Mouse (Mus musculus) activated CD4-positive, CD25-positive, alpha-beta regulatory T cell, adult 4 months (primary cell): ENCODE data around the gene Ttc16. TPM values are rescaled to one million over a fixed set of nuclear protein-coding genes. Genes with fewer than 3 reads are reported as not detected.

ENCODE experiments used
- ATAC-seq: one replicate; pipeline ENCODE4 v1.8.0; 2017
- polyA plus RNA-seq, 2 experiments: library from polyadenylated mRNA; unstranded; fragments of 100-300 nt; shearing (Covaris generic); gene quantifications; one replicate each; pipeline ENCODE4 v1.2.1; 2017

The Ttc16 gene
- polyA plus RNA-seq, 2 experiments from 2014 or later = 0.61 to 0.65 TPM

DNA sequence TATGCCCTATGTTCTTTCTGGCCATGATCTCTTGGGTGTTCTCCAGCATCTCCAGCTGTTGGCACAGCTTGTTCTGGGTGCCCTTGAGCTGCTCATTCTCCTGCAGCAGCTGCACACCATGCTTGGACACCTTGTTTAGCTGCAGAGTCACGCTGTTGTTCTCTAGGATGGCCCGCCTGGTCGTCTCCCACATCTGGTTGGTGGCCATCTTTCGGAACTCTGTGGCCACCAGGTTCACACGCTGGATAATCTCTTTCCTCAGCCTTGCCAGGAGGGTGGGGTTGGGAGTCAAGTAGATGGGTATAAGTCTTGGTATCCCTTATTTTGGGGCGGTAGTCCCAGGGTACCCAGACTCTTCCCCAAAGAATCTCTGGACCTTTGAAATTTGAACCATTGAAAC is 4.3 kb upstream of the Ttc16 start:
- no peak for ATAC-seq

DNA sequence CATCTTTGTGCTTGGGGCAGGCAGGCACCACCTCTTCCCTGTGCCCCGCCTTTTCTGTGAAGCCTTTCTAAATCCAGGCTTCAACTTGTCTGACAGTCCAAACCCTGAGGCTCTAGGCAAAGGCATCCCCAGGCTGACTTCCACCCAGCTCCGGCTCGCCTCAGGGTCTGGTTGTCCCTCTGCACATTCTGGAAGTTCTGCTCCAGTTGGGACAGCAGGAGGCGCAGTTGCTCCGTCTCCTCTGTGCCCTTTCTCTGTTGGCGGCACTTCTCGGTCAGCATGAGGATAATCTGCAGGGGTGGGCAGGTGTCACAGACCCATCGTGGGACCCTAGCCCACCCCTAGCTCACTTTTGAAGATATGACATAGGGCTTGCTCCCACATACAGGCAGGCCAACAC is 3.7 kb upstream of the Ttc16 start:
- ATAC-seq = no peak

DNA sequence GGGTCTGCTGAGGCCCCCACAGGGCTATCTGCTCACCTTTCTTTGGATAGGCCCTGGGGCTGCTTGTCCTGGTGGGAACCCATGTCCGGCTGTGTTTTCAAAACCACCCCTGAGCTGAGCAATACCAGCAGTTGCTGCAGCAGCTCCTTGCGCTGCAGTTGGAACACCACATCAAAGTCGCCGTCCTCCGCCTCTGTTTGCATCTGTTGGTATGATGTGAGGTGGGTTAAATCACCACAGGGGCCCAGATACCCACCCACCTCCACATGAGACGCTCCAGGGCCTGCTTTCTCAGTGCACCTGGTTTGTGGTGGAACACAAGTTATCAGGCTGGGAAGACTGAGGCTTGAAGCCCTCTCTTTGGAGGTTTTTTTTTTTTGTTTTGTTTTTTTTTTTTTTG is 2.6 kb upstream of the Ttc16 start:
- ATAC-seq = no peak

DNA sequence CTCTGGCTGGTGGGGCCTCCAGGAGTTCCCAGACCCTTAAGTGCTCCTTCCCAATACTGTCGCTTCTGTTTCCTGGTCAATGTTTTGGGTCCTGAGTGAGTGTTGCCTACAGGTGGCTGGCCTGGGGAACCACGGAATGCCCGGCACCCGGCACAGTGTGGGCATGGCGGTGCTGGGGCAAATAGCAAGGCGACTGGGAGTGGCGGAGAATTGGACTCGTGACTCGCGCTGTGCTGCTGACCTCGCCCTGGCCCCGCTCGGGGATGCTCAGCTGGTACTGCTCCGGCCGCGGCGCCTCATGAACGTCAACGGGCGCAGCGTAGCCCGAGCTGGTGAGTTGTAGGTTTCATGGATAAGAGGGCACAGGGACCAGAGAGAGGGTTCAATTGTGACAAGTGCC is 759 bp upstream of the Ttc16 start:
- no peak for ATAC-seq

DNA sequence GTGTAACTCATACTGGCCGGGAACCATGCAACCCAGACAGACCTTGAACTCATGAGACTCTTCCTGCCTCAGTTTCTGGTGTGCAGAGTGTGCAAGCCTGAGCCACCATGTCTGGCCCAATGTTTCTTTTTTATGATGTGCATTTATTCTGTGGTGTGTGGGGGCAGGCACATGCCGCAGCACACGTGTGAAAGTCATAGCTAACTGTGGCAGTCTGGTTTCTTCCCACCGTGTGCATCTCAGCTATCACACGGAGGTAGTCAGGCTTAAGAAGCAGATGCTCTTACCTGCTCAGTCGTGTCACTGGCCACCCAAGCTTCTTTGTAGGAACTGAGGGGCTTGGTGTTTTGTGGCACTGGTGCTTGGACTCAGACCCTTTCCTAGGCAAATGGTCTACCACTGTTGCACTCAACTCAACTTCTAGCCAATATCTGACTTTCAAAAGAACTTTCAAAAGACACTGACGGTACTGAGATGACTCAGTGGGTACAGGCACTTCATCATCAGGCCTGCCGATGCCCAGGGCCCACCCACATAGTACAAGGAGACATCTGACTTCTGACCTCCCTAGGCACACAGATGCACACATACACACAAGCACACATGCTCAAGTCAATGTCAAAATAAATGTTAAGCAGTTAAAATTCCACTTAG is 2.7 kb downstream of the Ttc16 start:
- ATAC-seq = no peak

DNA sequence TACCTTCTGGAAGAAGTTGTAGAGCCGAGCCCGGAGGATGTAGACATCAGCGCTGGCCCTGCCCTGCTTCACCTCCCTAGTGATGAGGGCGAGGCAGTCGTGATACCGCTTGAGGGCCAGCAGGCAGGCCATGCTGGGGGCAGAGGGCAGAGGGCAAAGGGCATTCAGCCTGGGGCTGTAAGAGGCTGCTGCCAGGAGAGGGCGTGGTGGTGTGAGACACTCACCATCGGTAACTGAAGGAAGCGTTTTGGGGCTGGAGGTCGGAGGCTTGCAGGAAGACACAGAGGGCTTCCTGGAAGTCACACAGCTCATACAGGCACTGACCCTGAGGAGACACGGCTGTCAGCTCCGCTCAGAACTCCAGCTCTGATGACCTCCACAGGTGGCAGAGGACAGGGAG is 3.5 kb downstream of the Ttc16 start:
- no peak for ATAC-seq

DNA sequence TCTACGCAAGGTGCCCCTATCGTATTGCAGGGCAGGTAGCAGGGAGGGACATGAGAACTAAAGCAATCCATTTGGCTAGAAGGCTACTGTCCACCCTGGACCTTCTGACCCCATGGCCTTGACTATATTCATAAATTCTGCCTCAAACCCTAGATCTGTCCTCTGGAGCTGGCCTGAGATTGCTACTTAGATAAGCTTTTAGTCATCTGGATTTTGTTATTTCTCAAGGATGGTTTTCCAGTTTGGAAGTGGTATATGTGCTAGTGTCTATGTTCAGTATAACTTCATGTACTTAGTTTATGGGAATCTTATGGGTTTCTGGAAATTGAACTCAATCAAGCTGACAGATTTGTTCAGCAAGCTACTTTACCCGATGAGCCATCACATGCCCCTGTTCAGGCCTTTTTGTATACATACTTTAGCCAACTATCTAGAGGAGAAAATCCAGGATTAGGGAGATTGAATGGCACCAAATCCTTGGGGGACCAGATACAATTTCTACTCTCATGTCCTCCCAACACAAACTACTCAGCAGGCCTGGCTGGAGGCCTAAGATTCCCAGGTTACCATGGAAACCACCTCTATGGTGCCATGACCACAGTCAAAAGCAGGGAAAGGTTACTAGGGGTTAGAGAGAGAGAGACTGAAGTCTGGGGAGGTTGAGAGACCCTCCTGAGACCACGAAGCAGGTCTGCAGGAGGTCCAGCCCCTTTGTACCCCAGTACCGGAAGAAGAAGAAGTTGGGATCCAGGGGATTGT is 5.9 kb downstream of the Ttc16 start:
- ATAC-seq = no peak

DNA sequence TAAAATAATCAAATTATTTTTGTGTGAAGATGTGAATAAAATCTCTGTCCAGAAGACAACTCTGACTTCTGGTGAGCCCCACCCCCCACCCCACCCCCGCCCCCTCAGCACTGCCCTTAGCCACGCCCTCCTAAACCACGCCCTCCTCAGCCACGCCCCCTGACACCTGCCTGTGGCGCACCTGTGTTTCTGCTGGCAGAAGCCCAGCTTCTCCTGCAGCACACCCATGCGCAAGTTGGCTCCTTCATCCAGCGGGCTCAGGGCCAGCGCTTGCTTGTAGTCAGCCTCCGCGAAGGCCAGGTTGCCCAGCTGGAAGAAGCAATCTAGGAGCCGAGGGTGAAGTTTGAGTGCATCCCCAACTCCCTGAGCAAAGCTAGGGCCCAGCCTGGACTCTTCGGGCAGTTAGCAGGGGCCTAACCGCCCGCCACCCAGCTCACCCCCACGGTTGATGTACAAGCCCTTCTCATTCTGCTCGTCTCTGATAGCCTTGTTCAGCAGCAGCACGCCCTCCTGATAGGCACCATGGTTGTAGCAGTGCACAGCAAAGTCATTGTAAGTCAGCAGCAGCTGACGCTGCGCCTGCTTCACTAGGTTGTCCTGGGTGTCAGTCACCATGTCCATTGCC is 6.7 kb downstream of the Ttc16 start:
- ATAC-seq = no peak

DNA sequence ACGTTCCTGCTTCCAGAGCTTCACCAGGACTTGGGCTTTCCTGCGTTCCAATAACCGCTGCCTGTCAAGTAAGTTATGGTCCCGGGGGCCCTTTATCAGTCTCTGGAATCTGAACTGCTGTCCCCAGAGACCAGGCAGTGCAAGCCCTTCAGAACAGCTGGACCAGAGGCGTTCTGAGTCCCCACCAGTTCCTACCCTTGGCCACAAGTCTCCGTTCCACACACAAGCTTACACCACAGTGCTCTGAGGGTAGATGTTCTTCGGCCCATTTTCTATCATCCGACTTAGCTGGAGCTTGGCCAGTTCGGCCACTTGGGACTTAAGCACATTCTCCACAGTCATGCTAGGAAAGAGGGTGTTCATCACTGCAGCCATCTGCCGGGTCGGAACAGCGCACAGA is 8.2 kb downstream of the Ttc16 start:
- ATAC-seq = no peak

DNA sequence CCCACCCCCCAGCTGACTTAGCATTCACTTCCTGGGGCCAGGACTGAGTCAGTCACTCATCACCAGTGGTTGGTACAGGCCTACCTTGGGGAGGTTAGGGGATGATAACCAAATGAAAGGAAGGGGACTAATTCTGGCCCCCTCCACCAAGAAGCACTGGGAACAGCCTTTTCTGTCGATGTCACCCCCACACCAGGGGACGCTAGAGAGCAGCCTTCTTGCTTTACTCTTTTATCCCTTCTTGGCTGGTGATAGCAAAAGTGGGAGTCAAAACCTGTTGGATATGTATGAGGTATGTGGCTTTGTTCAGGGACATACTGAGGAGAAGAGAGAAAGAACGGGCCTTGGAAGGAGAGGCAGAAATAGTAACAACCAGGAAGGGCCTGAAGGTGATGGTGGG is 12.1 kb downstream of the Ttc16 start:
- ATAC-seq = no peak

DNA sequence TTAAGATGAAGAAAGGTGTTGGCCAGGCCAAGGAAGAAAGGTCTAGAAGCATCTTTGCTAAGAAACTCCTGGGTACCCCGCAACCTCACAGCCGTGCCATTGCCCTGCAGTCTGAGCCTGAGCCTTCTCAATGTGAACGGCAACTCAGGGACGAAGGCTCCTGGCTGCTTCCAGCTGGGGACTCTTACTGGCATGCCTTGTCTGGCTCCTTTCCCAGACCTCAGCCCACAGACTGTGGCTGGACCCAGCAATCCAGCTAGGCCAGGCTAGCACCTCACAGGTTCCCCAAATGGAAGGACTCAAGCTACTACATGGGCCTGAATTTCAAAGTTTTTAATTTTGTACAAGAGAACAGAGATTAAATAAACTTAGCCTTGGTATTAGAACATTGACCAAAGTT is 13.6 kb downstream of the Ttc16 start:
- ATAC-seq = no peak

DNA sequence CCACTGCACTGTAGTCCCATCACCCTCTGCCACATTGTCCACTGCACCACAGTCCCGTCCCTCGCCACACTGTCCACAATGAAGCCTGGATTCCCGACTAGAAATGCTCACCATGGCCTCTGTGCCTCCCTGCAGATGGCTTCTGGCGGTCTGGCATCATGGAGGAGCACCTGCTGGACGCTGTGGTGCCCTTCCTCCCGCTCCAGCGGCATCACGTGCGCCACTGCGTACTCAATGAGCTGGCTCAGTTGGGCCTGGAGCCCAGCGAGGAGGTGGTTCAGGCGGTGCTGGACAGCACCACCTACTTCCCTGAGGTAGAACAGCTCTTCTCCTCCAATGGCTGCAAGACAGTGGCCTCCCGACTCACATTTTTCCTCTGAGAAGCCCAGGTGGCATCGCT is 14.1 kb downstream of the Ttc16 start:
- ATAC-seq = no peak

DNA sequence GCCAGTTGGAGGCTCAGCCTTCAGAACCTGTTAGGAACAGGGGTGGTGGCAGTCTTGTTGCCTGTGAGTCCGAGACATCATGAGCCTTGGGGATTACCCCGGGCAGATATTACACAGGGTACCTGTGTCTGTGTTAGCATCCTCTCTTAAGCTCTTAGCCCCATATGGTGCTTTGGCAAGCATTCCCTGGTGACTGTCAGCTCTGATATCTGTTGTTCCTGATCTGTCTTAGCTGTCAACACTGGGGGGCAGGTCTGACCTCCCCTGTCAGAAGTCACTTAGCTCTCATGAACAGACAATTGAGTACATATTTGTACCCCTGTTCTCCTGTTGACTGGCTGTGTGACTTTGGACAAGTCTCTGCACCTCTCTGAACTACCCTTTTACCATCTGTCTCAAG is 16.4 kb downstream of the Ttc16 start:
- ATAC-seq = no peak

DNA sequence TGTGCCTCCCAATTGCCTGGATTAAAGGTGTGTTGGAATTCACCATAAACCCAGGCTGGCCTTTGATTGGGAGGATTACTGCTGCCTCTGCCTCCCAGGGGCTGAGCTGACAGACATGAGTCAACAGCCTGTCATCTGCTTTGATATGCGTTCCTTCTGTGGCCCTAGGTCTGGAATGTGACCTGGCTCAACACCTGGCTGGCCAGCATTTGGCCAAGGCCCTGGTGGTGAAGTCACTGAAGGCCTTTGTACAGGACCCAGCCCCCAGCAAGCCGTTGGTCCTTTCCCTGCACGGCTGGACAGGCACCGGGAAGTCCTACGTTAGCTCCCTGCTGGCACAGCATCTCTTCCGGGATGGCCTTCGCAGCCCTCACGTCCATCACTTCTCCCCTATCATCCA is 16.9 kb downstream of the Ttc16 start:
- no peak for ATAC-seq

DNA sequence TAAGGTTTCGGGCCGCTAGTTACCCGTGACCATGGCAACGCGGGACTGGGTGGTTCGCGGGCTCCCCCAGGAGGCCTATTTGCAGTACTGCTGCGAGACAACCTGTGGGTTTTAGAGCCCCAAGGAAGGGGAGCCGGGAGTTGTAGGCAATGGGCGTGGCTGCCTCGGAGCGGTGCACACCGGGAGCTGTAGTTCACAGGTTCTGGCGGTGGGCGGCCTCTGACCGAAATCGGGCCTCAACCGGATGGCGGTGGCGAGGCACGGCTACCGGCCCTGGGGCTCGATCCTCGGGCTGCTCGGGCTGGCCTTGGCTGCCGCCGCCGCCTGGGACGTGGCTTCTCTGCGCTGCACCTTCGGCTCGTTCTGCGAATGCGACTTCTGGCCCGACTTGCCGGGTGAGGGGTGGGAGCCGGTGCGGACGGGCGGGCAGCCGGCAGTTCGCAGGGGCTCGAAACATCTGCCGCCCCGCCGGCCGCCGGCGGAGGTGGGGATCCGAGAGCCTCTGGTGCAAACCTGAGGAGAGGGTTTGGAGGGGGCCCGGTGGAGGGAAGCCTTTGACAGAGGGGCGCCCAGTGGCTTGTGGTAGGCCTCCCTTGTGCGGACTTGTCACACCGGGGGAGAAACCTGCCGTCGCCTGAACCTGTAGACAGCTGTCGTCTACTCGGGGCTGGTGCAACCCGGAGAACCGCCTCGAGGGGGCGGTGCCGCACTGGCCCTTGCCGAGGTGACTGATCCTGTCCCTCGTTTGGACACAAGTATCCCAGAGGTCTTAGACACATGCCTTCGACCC is 18.2 kb downstream of the Ttc16 start, which contains the start of gene Tor2a:
TSS of gene Tor2a (plus strand) at position 179 of the 790 bp plus-strand sequence.
- ATAC-seq = peak; percentile 98

DNA sequence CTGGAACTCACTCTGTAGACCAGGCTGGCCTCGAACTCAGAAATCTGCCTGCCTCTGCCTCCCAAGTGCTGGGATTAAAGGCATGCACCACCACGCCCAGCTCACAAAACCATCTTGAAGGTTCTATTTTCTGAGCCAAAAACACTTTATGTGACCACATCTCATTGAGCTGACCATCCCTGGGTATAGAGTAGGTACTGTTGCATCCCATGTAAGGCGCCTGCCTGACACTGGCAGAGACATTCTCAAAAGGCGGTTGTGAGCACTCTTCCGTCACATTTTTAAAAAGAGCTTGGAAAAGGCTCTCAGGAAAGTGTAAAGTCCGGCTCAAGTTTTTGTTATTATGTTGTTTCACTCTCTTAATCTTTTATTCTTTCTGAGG is 18.8 kb downstream of the Ttc16 start:
- ATAC-seq = no peak

DNA sequence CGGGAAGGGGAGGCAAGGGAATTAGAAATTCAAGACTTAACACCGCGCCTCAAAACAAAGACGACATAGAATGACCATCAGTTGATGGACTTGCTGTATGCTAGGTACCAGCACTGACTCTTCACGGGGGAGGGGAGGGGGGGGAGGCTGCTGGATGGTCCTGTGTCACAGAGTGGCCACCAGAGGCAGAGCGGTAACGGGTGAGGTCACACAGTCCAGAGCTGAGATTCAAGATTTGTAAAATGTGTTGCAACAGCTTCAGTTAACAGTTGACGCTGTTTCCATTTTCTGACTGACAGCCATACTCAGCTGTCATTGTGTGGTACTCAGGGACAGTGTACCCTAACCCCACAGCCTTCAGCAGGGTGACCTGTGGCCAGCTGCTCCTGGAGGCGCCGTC is 23.3 kb downstream of the Ttc16 start:
- no peak for ATAC-seq

DNA sequence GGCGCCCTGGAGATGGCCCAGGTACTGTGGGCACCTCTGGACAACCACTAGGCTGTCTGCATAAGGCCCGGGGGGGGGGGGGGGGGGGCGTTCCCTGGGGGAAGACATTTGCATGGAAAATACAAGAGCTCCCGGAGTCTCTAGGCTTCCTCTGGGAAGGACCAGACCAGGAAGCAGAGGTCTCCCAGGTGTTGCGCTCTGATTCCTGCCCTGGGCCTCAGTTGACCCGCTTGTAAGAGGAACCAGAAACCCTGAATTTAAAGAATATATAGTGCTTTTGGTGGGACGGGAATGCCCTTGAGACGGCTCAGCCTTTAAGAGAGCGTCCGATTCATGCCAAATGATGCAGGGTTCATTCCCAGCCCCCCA is 23.8 kb downstream of the Ttc16 start:
- ATAC-seq = no peak

DNA sequence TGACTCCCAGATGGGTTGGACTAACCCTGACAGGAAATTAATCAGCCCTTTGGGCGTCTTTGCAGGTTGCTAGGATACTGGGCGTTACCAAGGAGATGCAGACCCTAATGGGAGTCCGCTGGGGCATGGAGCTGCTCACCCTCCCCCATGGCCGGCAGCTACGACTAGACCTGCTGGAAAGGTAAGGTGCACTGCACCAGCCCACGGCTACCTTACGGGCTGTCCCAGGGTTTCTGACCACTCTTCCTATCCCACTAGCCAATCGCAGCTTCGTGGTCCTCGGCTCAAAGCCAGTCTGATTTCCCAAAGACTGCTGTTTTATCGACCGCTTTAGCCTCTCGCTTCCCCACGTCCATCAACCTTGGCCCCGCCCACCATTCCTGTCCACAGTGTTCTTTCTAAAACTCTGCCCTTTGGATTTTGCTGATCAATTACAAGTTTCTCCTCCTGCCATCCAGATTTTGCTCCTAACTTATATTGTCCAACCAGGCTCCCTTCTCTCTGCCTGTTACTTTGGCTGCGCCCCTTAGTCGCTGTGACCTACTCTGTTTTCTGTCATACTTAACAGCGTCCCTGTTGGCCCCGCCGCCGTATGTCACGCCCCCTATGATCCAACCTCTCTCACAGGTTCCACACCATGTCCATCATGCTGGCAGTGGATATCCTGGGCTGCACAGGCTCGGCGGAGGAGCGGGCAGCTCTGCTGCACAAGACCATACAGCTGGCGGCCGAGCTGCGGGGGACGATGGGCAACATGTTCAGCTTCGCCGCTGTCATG is 24.4 kb downstream of the Ttc16 start:
- ATAC-seq = no peak

DNA sequence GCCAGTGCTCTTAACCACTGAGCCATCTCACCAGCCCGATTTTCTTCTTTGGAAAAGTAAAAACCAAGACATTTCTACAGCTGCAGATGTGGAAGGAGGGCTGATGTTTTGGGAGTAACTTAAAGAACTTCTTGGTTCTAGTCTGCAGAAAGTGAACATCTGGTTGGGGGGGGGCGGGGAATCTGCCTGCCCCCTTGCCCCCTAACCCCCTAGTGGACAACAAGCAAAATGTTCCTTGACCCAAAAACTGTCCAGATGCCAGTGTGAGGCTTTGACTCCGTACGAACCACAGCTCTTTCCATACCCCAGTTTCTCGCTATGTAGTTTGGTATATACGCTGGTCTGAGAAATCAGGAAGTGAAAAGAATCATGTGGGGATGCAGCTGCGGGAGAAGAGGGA is 25.2 kb downstream of the Ttc16 start:
- no peak for ATAC-seq

DNA sequence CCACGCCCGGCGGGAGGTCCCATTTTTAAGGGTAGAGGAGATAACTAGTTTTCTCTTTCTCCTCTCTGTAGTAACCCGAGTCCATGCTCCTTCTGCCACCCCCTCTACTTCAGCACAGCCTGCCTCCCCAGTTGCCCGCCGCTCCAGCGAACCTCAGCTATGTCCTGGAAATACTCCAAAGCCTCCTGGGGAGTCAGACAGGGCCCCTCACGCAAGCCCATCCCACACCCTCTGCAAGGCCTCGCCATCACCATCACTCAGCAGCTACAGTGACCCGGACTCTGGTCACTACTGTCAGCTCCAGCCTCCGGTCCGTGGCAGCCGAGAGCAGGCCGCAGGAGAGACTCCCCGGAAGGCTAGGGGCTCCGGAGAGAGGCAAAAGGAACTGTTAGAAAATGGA is 26.4 kb downstream of the Ttc16 start:
- no peak for ATAC-seq

DNA sequence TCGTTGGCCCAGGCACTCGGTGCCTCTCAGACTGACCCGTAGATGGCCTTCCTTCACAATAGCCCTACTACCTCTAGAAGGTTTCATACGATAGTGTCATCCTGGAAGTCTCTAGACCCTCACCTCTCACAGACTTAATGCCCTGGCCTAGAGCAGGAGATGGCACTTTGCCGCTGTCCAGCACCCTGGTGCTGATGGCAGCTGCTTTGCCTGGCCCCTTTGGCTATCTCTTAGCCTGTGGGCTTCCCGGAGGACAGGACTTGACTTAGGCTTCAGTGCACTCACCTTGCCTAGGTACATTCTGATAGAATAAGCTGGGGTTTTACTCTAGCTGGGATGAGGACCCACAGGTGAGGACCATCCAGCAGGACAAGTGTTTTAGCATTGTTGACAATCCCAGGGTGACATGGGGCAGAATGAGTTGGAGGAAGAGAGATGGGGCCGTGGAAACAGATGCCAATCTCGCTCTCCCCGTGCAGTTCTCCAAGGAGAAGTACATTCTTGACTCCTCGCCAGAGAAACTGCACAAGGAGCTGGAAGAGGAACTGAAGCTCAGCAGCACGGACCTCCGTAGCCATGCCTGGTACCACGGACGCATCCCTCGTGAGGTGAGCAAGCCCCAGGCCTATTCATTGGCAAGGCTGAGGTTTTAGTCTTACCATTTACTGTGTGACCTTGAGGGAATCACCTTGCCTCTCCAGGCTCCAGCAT is 31.0 kb downstream of the Ttc16 start:
- no peak for ATAC-seq
